Mouse (Mus musculus) liver, adult 2 months (tissue): ENCODE data around the gene Bicdl1.

Experiments used
- CTCF ChIP-seq: fragments of 200-500 bp; IDR thresholded peaks from 2 replicates; pipeline ENCODE4 v1.5.1; 2011; ENCODE audit warnings: low read depth, low read length, control low read depth
- POLR2A ChIP-seq: fragments of 200-500 bp; IDR thresholded peaks from 2 replicates; pipeline ENCODE4 v1.6.1; 2011; ENCODE audit warnings: low read length, control low read depth; ENCODE audit not compliant: insufficient read depth; ENCODE audit errors: extremely low read depth

GRCm38 (mm10) chr5:115614948-115615347 is 116.5 kb downstream of the Bicdl1 start:
- TF ChIP-seq POLR2A (no peak), CTCF (peak; percentile 79)
